Mouse (Mus musculus) erythroblast, embryonic 14.5 days (primary cell): ENCODE measurements around the gene Ccr4.

Experiments used
- GATA1 ChIP-seq: IDR thresholded peaks from 2 replicates; pipeline ENCODE4 v1.6.1; 2012; ENCODE audit warnings: low read length, inconsistent platforms, mixed read lengths
- TAL1 ChIP-seq: IDR thresholded peaks from 3 replicates; pipeline ENCODE4 v1.6.1; 2012; ENCODE audit warnings: low read length, inconsistent platforms, mixed read lengths

DNA sequence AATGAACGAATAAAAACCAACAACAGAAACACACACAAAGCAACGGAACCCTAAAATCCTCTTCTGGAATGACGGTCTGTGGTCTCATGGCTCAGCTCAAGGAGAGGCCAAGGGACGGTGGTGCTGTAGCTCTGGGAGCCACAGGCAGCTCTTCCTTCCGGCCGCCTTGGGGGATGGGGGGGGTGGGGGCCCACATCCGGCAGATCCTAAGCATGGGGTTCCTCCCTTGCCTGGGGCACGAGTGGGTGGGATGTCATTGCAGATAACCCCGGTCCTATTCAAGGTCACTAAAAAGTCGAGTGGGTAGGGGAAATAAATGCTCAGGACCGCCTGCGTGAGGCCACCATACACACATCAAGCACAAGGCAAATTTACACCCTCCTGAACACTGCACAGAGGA is 42.0 kb upstream of the Ccr4 start:
- TF ChIP-seq GATA1 = no peak
- no peak for TF ChIP-seq TAL1
